25 mouse cellular contexts compared by ENCODE assay signal in the genomic region with DNA sequence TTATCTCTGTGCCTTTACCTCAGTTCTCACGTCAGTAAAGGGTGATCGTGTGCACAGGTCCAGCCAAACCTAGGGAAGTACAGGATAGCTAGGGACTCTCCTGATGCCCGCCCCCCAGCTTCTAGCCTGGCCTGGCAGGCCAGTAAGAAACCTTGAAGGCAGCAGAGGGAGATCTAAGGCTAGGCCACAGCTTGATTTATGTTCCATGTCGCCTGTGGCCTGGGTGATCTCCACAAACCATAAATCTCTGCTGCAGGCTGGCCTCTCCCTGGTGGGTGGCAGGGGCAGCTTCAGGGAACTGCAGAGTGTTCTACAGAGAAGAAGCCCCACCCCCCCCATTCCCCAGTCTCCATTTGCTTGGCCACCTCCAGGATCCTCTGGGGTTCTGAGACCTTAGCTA. TPM values are rescaled to one million over a fixed set of nuclear protein-coding genes. Genes with fewer than 3 reads are reported as not detected.
DNase-seq lines count a peak whose midpoint lies in the region; ATAC-seq lines count a peak whose summit lies in the region.
"Had no signal": no experiment of that assay in that cellular context is flagged by ENCODE, and none has a peak within 500 bp of the region (broad histone marks: within the 10 kb centered on the region; RNA-seq: fewer than 3 reads in every experiment).

No protein-coding gene starts in this region.

- H3K27me3 ChIP-seq in kidney, embryonic 14.5 days (ENCODE audit: control insufficient read depth, insufficient read depth, low read length) = no peaks in the 10 kb centered on the region
- no peaks in the 10 kb centered on the region for H3K27me3 ChIP-seq in hindbrain, embryonic 14.5 days (ENCODE audit: control insufficient read depth, insufficient read depth, low read length)
- H3K27me3 ChIP-seq: Patski had no signal

- peaks cover 16% of the 10 kb centered on the region for H3K4me1 ChIP-seq in kidney, embryonic 14.5 days (ENCODE audit: control insufficient read depth, insufficient read depth, low read length)
- H3K4me1 ChIP-seq in hindbrain, embryonic 14.5 days (replicated peaks; ENCODE audit: control insufficient read depth, insufficient read depth, low read length) = no peaks in the 10 kb centered on the region
- H3K4me1 ChIP-seq: forebrain, embryonic 10.5 days; heart, embryonic 12.5 days had no signal

- WGBS in kidney, embryonic 14.5 days = 21% methylated on average over 4 of the region's 4 CpGs
- 77% methylated on average over 4 of the region's 4 CpGs for WGBS in hindbrain, embryonic 14.5 days

- H3K4me2 ChIP-seq in kidney, embryonic 14.5 days (replicated peaks; ENCODE audit: low read depth, low read length) = no peak overlapping the region
- no peak overlapping the region for H3K4me2 ChIP-seq in hindbrain, embryonic 14.5 days (replicated peaks)
- H3K4me2 ChIP-seq: heart, embryonic 12.5 days had no signal

- H3K36me3 ChIP-seq in kidney, embryonic 14.5 days (ENCODE audit: control insufficient read depth, insufficient read depth, low read length) = no peaks in the 10 kb centered on the region
- H3K36me3 ChIP-seq in hindbrain, embryonic 14.5 days (replicated peaks; ENCODE audit: control insufficient read depth, insufficient read depth) = no peaks in the 10 kb centered on the region
- H3K36me3 ChIP-seq: forebrain, embryonic 10.5 days; heart, embryonic 12.5 days; midbrain, embryonic 10.5 days had no signal

- no peaks in the 10 kb centered on the region for H3K9me3 ChIP-seq in kidney, embryonic 14.5 days (ENCODE audit: control insufficient read depth, low read length)
- H3K9me3 ChIP-seq in hindbrain, embryonic 14.5 days (ENCODE audit: control insufficient read depth, low read length) = no peaks in the 10 kb centered on the region
- H3K9me3 ChIP-seq: forebrain, embryonic 10.5 days; heart, embryonic 12.5 days; midbrain, embryonic 10.5 days had no signal

- no peak for DNase-seq in kidney, adult 18-20 months
- peak; percentile 47 for DNase-seq in 3T3-L1 (ENCODE audit: low read depth, low spot score)
- DNase-seq in adrenal gland, postnatal 10 days = peak; percentile 57
- no peak for DNase-seq in layer of hippocampus, adult 9-11 months
- no peak for DNase-seq in retina, postnatal 1 day
- DNase-seq in hindbrain, embryonic 14.5 days (ENCODE audit: low spot score) = no peak
- DNase-seq: cerebellum, adult 8-10 months; cerebellum, postnatal 36 days; gastrocnemius, postnatal 14 days; heart, adult 18-20 months; heart, postnatal 10 days; left cerebral cortex, postnatal 4 days; liver, postnatal 0 days; thymus, postnatal 14 days had no signal

- no peak overlapping the region for H3K27ac ChIP-seq in kidney, embryonic 14.5 days (ENCODE audit: low read depth, low read length)
- no peak overlapping the region for H3K27ac ChIP-seq in hindbrain, embryonic 14.5 days
- H3K27ac ChIP-seq: forebrain, embryonic 10.5 days; macrophage; midbrain, embryonic 10.5 days had no signal

- H3K4me3 ChIP-seq in kidney, embryonic 14.5 days (ENCODE audit: low read length) = no peak overlapping the region
- H3K4me3 ChIP-seq in hindbrain, embryonic 14.5 days (replicated peaks; ENCODE audit: low read length) = no peak overlapping the region
- H3K4me3 ChIP-seq: forebrain, embryonic 10.5 days; heart, embryonic 12.5 days; midbrain, embryonic 10.5 days had no signal

- ATAC-seq in kidney, embryonic 14.5 days (ENCODE audit: low FRiP score, low TSS enrichment) = peak; percentile 78
- ATAC-seq in hematopoietic stem cell, adult 5-6 weeks (replicated peaks in 1 of 2; ENCODE audit: insufficient read depth in 1 of 2, low FRiP score in 2 of 2, low TSS enrichment in 1 of 2, low read depth in 1 of 2, poor library complexity in 2 of 2, severe bottlenecking in 2 of 2) = peak; percentile 16 to 46; a peak in 1 of 4 replicates
- ATAC-seq in hindbrain, embryonic 14.5 days (ENCODE audit: low FRiP score) = no peak
- ATAC-seq: forebrain, embryonic 16.5 days; intestine, postnatal 0 days; liver, postnatal 0 days; lung, postnatal 0 days; Patski had no signal

- H3K9ac ChIP-seq in kidney, embryonic 14.5 days (ENCODE audit: low read depth, low read length) = no peak overlapping the region
- no peak overlapping the region for H3K9ac ChIP-seq in hindbrain, embryonic 14.5 days
- H3K9ac ChIP-seq: heart, embryonic 12.5 days; liver, postnatal 0 days had no signal

RNA-seq across cellular contexts. Expression of gene Foxo6, which starts 55.2 kb away (rescaled TPM):
- 0.15 and 0.23 TPM in 2 replicates for polyA plus RNA-seq in kidney, embryonic 14.5 days (2014; fragmentation: Nextera tagmentation; extraction: Ambion mirVana)
- total RNA-seq in adrenal gland, postnatal 10 days (2021) = 1 to 10 TPM; 1.4 to 3.7 TPM
- total RNA-seq in hematopoietic stem cell, adult 5-6 weeks (2017) = 0.31 TPM in 1 of 2 replicates, not detected in the other
- polyA plus RNA-seq in hindbrain, embryonic 14.5 days (2014; fragmentation: Nextera tagmentation; extraction: Ambion mirVana) = 1.0 and 1.4 TPM in 2 replicates
- total RNA-seq: liver, adult 2 months had no signal
- polyA plus RNA-seq: liver, postnatal 0 days; macrophage had no signal

Comparison
In these comparisons a context has a peak if more than half of its experiments do, and no peak if none do; other contexts are left out.
1. DNase-seq: peak in 3T3-L1 (single experiment) and adrenal gland, postnatal 10 days (single experiment); none in kidney, adult 18-20 months (single experiment), layer of hippocampus, adult 9-11 months (single experiment), retina, postnatal 1 day (single experiment) and hindbrain, embryonic 14.5 days (single experiment).